Mouse (Mus musculus): ENCODE results near the gene Gm21903.
"Not testable (repeated sequence)": the region's sequence is repeated elsewhere in the genome, so short reads cannot be mapped to it uniquely, and the experiment has no call there.

The Gm21903 gene

GRCm38 (mm10) chr17:39043241-39043640, at the start of gene Gm21903:
Gene Gm21903, minus strand, starts transcription at chr17:39043341.
- no peak for DNase-seq

GRCm38 (mm10) chr17:39076937-39077336, 33.8 kb upstream of the Gm21903 start, which contains the start of gene Esp23:
Gene Esp23, minus strand, starts transcription at chr17:39077037.
- no peak for DNase-seq

GRCm38 (mm10) chr17:39063641-39064040, 20.5 kb upstream of the Gm21903 start:
- DNase-seq = no peak

- not testable (repeated sequence) for DNase-seq
Measured at GRCm38 (mm10) chr17:39036395-39036794, 6.7 kb downstream of the Gm21903 start, which contains the start of gene Esp24. Gene Esp24, plus strand, starts transcription at chr17:39036695.

- DNase-seq = no peak
Measured at GRCm38 (mm10) chr17:39017184-39017583, 26.0 kb downstream of the Gm21903 start.

GRCm38 (mm10) chr17:39010675-39011638, 32.2 kb downstream of the Gm21903 start:
- no peak for DNase-seq

- no peak for DNase-seq
Measured at GRCm38 (mm10) chr17:39009846-39010245, 33.3 kb downstream of the Gm21903 start.
